Mouse (Mus musculus) heart, embryonic 11.5 days (tissue): ENCODE measurements at regions not wholly inside any gene's neighbourhood (a gene's known extent, or its start where the extent isn't known, plus 50 kb on each side); places are given as distances from the start of the nearest gene placed in this dataset.

Experiments
- ATAC-seq: fragments of 200-750 bp; cut with Nextera tagmentation; replicated peaks from 2 replicates; pipeline ENCODE4 v1.8.0; 2017; ENCODE audit warnings: moderate library complexity; ENCODE audit not compliant: insufficient number of reproducible peaks, low FRiP score, low TSS enrichment
- H3K27ac ChIP-seq: fragments of 300-500 bp; sonication (generic); 2 replicates; pipeline ENCODE4 v1.5.1; 2014; ENCODE audit warnings: mild to moderate bottlenecking, low read depth, low read length
- H3K27me3 ChIP-seq: fragments of 300-500 bp; sonication (generic); 2 replicates; pipeline ENCODE4 v1.6.1; 2014; ENCODE audit warnings: mild to moderate bottlenecking, low read length, mixed read lengths; ENCODE audit not compliant: control insufficient read depth, insufficient read depth
- H3K36me3 ChIP-seq: fragments of 300-500 bp; sonication (generic); 2 replicates; pipeline ENCODE4 v1.6.1; 2014; ENCODE audit warnings: mild to moderate bottlenecking, low read length, moderate library complexity, mixed read lengths; ENCODE audit not compliant: control insufficient read depth, insufficient read depth
- H3K4me1 ChIP-seq: fragments of 300-500 bp; sonication (generic); 2 replicates; pipeline ENCODE4 v1.6.1; 2014; ENCODE audit warnings: low read length; ENCODE audit not compliant: control insufficient read depth, insufficient read depth
- H3K4me2 ChIP-seq: fragments of 300-500 bp; sonication (generic); 2 replicates; pipeline ENCODE4 v1.6.1; 2014; ENCODE audit warnings: mild to moderate bottlenecking, moderate library complexity
- H3K4me3 ChIP-seq: fragments of 300-500 bp; sonication (generic); 2 replicates; pipeline ENCODE4 v1.5.1; 2014; ENCODE audit warnings: low read depth, low read length
- H3K9ac ChIP-seq: fragments of 300-500 bp; sonication (generic); 2 replicates; pipeline ENCODE4 v1.6.1; 2014; ENCODE audit warnings: mild to moderate bottlenecking, low read depth, low read length, moderate library complexity
- H3K9me3 ChIP-seq: fragments of 300-500 bp; sonication (generic); replicated peaks from 2 replicates; pipeline ENCODE4 v1.6.1; 2016; ENCODE audit warnings: low read length; ENCODE audit not compliant: control insufficient read depth
- WGBS: fragments of 180-500 bp; shearing (Covaris S2); extraction: QIAGEN DNeasy Blood & Tissue Kit; methylation state at CpG from one replicate; pipeline ENCODE4 v1.1.7; 2014; ENCODE audit not compliant: insufficient replicate concordance; 5-methylcytosine and 5-hydroxymethylcytosine counted together

DNA sequence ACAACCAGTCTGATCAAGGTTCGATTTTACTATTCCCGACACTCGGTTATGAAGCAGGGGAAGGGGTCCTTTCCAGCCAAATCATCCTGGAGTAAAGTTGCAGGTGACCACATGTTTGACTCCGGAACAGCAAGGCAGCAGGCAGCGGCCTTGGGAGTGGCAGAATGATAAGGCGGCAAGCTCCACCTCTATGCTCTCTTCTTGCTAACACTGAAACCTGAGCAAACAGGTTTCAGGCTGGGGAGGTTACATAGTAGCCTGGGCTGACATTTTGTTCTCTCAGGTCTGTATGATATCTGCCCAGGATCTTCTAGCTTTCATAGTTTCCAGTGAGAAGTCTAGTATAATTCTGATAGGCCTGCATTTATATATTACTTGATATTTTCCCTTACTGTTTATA lies 133.7 kb upstream of the Crbn start:
- Histone ChIP-seq H3K36me3 (no peaks in the 10 kb centered on the region), H3K9me3 (no peaks in the 10 kb centered on the region), H3K4me3 (no peak overlapping the region), H3K27me3 (no peaks in the 10 kb centered on the region), H3K9ac (no peak overlapping the region), H3K4me1 (no peaks in the 10 kb centered on the region), H3K4me2 (no peak overlapping the region), H3K27ac (no peak overlapping the region)
- WGBS = 70% methylated on average over 6 of the region's 6 CpGs
- no peak for ATAC-seq

DNA sequence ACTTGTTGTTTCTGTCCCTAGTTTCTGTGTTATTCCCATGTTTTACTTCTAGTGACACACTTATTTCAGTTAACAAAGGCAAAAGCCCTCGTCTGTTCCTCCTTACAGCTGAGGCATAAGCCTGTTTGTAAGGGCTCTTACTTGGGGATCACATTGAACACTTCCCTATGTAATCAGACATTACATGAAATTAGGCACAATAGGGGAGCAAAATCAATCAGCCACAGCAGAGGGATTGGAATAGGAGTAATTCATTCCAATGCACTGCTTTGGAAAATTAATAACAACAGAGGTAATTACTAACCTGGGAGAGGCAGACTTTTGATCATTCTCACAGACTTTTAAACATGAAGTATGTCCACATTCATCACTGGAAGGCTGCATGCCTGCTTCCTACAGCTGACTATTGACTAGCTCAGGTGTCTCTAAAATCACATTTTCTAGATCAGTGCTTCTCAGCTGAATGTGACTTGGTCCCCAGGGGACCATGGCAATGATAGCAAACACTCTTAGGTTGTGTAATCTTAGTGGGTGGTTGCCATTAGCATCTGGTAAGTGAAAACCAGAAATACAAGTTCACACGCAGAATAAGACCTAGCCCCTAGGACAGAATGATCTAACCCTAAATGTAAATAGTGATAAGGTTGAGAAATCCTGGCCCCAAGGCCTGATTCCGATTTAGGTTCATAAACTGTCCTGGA lies 146.5 kb upstream of the Crbn start:
- ATAC-seq = no peak
- H3K4me3 ChIP-seq = no peak overlapping the region
- 56% methylated on average over 3 of the region's 3 CpGs for WGBS
- no peaks in the 10 kb centered on the region for H3K27me3 ChIP-seq
- H3K4me2 ChIP-seq = no peak overlapping the region
- no peaks in the 10 kb centered on the region for H3K36me3 ChIP-seq
- H3K27ac ChIP-seq = no peak overlapping the region
- H3K9ac ChIP-seq = no peak overlapping the region
- H3K9me3 ChIP-seq = no peaks in the 10 kb centered on the region
- H3K4me1 ChIP-seq = no peaks in the 10 kb centered on the region

- H3K4me3 ChIP-seq = no peak overlapping the region
- 44% methylated on average over 4 of the region's 4 CpGs for WGBS
- no peaks in the 10 kb centered on the region for H3K27me3 ChIP-seq
- H3K4me2 ChIP-seq = no peak overlapping the region
- H3K36me3 ChIP-seq = no peaks in the 10 kb centered on the region
- ATAC-seq = no peak
- no peaks in the 10 kb centered on the region for H3K4me1 ChIP-seq
- H3K9me3 ChIP-seq = no peaks in the 10 kb centered on the region
- H3K9ac ChIP-seq = no peak overlapping the region
- no peak overlapping the region for H3K27ac ChIP-seq
Measured at GRCm38 (mm10) chr6:106950909-106951308, 151.0 kb upstream of the Crbn start.

- Histone ChIP-seq H3K4me2 (no peak overlapping the region), H3K27me3 (no peaks in the 10 kb centered on the region), H3K9me3 (no peaks in the 10 kb centered on the region), H3K4me1 (no peaks in the 10 kb centered on the region), H3K36me3 (no peaks in the 10 kb centered on the region), H3K9ac (no peak overlapping the region), H3K4me3 (no peak overlapping the region), H3K27ac (no peak overlapping the region)
- 79% methylated on average over 2 of the region's 2 CpGs for WGBS
- ATAC-seq = no peak
Measured at GRCm38 (mm10) chr6:106961320-106961719, 161.4 kb upstream of the Crbn start.

DNA sequence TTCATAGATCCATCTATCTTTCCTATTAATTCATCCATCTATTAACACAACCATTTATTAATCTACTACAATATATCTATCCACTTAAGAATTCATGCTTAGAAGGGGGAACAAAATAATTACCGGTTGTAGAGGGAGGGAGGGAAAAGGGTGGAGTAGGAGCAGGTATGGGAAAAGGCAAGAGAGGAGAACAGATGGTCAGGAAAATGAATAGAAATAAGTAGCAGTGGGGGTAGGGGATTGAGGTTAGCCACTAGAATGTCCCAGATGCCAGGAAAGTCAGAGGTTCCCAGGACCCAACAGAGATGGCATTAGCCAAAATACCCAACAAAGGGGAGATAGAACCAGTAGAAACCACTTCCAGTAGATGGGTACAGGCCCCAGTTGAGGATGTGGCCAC lies 164.5 kb upstream of the Crbn start:
- WGBS = 71% methylated on average over 1 of the region's 1 CpGs
- no peak overlapping the region for H3K9ac ChIP-seq
- no peaks in the 10 kb centered on the region for H3K36me3 ChIP-seq
- no peaks in the 10 kb centered on the region for H3K27me3 ChIP-seq
- ATAC-seq = no peak
- no peak overlapping the region for H3K4me3 ChIP-seq
- no peak overlapping the region for H3K4me2 ChIP-seq
- no peaks in the 10 kb centered on the region for H3K4me1 ChIP-seq
- H3K27ac ChIP-seq = no peak overlapping the region
- no peaks in the 10 kb centered on the region for H3K9me3 ChIP-seq

- H3K36me3 ChIP-seq = no peaks in the 10 kb centered on the region
- H3K4me2 ChIP-seq = no peak overlapping the region
- no peaks in the 10 kb centered on the region for H3K27me3 ChIP-seq
- no peak for ATAC-seq
- H3K4me1 ChIP-seq = no peaks in the 10 kb centered on the region
- no peak overlapping the region for H3K27ac ChIP-seq
- no peak overlapping the region for H3K9ac ChIP-seq
- no peaks in the 10 kb centered on the region for H3K9me3 ChIP-seq
- no peak overlapping the region for H3K4me3 ChIP-seq
- WGBS = 50% methylated on average over 2 of the region's 2 CpGs
Measured at GRCm38 (mm10) chr6:106975439-106975838, 175.6 kb upstream of the Crbn start.

GRCm38 (mm10) chr6:106978721-106979120 lies 178.8 kb upstream of the Crbn start:
- no peaks in the 10 kb centered on the region for H3K36me3 ChIP-seq
- H3K9me3 ChIP-seq = no peaks in the 10 kb centered on the region
- no peaks in the 10 kb centered on the region for H3K4me1 ChIP-seq
- no peak overlapping the region for H3K4me2 ChIP-seq
- H3K27me3 ChIP-seq = no peaks in the 10 kb centered on the region
- no peak overlapping the region for H3K4me3 ChIP-seq
- H3K27ac ChIP-seq = no peak overlapping the region
- ATAC-seq = no peak
- no peak overlapping the region for H3K9ac ChIP-seq

DNA sequence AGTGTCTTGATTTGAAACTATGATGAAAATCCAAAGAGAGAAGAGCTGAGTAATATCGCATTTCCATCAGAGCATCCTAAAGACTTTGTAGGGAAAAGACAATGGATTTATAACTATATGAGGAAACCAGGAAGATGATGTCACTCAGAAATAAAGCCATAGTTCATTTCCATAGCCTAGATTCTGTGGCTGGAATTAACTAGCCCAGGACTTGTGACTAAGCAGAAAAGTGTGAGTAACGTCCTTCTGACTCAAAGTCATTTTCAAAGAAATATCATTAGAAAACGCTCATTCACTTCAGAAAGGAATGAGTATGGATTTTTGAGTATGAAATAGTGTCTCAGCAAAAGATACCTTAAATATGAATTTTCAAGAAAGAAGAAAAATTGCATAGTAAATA lies 179.9 kb upstream of the Crbn start:
- Histone ChIP-seq H3K4me3 (no peak overlapping the region), H3K4me2 (no peak overlapping the region), H3K9ac (no peak overlapping the region), H3K36me3 (no peaks in the 10 kb centered on the region), H3K27me3 (no peaks in the 10 kb centered on the region), H3K9me3 (no peaks in the 10 kb centered on the region), H3K4me1 (no peaks in the 10 kb centered on the region), H3K27ac (no peak overlapping the region)
- 82% methylated on average over 3 of the region's 3 CpGs for WGBS
- no peak for ATAC-seq

DNA sequence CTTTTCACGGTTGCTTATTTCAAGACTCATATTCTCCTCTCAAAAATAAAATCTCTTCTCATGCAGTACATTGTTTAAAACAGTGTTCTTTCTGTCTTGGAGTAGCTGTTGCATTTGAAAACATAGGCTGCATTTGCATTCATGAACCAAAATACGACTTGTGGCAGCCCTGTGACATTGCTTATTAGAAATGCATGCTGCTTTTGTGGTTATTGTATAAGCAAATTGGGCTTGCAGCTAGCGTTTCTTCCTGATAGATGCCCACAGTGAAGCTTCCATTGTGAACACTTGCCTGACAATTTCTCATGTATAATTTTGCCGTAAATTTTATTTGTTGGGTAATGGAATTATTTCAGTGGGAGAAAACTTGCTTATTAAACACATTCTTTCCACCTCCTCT lies 180.3 kb upstream of the Crbn start:
- ATAC-seq = no peak
- H3K4me2 ChIP-seq = no peak overlapping the region
- 81% methylated on average over 4 of the region's 4 CpGs for WGBS

More for the DNA sequence above, 180.3 kb upstream of the Crbn start:
- Histone ChIP-seq H3K36me3 (no peaks in the 10 kb centered on the region), H3K9ac (no peak overlapping the region), H3K9me3 (no peaks in the 10 kb centered on the region), H3K27me3 (no peaks in the 10 kb centered on the region), H3K4me3 (no peak overlapping the region), H3K27ac (no peak overlapping the region), H3K4me1 (no peaks in the 10 kb centered on the region)
